Mouse (Mus musculus) frontal cortex, postnatal 14 days (tissue): ENCODE data around the gene Dyrk4.

Experiments used
- DNase-seq, 2 experiments: peaks; one replicate each; pipeline ENCODE4 v3.0.0; 2022; ENCODE audit warnings: low spot score in 2 of 2

Gene Dyrk4

DNA sequence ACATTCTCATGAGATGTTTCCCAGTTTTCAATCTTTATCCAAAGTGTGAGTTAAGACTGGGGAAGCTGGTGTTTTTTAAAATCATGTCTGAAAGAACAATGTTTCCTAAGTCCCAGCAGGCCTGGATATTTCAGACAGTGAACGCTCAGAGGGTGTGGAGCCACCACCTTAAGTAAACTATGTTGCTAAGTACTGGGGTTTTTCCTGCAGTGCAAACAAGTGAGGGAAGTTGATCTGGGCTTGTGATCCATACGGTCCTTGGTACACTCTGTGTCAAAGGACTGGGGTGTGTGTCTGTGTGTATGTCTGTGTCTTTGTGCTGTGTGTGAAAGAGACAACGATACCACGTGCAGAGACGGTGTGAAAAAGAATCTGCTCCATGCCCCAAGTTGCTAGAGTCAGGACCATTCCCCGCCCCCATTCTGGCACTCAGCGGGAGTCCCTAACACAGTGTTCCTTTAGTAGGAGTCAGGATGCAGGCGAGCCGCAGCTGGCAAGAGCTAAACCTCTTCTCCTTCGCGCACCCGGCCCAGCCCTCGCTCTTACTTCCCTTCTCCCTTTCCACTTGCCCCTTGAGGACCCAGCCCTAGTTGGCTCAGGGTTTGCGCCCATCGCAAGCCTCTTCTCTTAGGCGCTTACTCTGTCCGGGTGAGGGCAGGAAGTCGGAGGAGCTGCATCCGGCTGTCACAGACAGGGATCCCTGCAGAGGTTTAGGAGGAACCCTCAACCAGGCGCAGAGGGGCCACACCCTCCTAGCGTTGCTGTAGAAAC, at the start of gene Dyrk4:
Gene Dyrk4, minus strand, starts transcription at position 729 of the 771 bp plus-strand sequence.
- DNase-seq: peak; percentile 14 to 17

DNA sequence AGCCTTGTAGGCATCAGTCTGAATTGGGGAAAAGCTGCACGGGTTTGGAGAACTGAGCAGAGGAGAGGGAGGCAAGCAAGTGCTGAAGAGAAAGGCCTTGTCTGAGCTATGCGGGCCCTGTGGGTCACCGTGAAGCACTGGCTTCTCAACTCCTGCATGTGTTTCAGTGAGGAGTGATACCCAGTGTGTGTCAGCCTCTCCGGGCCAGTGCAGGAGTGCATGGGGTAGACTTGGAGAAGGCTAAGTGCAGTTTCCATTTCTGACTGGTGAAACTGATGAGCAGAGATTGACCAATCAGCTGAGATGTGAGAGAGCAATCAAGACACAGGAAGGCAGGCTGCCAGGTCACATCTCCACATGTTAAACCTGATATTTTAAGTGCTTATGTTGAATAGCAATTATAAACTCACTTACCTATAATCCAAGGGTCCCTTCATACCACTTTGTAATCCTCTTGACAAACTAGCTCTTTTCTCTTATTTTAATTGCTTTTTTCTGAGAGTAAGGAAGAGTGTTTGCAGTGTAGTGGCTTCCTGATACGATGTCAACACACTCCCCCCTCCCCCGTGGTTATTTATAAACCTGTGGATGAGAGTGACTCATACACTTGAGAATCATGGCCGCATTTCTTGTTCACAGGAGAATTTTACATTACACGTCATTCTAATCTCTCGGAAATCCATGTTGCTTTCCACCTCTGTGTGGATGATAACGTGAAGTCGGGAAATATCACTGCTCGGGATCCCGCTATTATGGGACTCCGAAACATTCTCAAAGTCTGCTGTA, 44.8 kb upstream of the Dyrk4 start:
- DNase-seq: no peak

DNA sequence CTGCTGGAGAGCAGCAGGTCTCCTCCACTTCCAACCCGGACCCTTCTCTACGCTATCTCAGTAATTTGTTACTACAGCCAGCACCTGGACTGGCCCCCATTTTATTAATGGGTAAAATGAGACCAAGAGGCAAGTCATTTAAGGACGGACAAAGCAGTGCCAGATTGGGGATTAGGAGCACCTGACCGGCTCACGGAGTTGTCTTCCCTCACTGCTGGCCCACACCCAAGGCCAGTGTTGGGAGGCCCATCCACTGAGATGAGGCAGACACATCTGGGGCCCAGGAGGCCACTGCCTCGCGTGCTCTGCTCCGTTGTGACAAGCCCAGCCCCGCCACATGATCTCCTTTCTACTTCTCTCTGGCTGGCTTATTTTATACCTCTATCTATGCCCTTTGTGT, 41.8 kb upstream of the Dyrk4 start:
- no peak for DNase-seq

DNA sequence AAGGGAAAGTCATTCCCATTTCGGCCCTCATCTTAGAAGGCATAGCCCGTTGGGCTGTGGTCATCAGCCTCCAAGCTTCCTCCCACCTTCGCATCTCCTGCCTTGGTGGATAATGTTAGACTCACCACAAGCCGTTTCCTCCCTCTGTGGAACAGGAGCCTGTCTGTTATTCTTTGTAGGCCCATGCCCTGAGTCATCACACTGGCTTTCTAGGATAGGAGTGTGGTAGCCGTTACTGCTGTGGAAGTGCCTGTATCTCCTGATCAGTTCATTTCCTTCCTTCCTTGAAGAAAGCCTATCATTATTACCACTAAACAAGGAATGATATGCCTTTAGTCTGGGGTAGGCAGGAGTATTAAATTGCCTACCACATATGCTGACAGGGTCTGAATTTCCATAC, 41.1 kb upstream of the Dyrk4 start:
- DNase-seq: no peak

DNA sequence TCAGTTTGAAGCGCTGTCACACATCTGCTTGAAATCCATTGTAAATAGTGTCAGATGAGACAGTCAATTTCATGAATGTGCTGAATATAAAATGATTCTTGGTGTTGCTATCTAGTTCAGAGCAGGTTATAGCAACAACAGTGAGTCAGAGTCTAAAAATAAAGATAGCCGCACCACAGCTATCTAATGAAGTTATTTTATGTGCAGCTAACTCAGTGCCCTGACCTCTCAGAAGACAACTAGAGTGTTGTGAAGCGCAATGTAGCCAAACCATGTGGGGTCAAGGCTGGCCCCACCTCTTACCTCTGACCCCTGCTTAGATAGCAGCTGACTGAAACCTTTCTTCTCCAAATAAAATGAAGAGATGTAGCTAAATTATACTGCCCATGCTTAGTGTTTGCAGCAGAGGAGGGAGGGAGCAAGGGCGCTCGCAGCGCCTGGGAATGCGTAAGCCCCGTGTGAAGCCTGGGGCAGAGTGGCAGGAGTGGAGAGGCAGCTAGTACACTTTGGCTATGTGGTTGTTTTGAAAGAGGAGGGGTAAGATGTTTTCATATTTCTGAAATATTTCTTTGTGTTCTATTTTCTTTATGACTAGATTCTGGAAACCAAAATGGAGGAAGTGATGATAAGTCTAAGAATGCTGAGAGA, 39.9 kb upstream of the Dyrk4 start:
- DNase-seq: no peak

DNA sequence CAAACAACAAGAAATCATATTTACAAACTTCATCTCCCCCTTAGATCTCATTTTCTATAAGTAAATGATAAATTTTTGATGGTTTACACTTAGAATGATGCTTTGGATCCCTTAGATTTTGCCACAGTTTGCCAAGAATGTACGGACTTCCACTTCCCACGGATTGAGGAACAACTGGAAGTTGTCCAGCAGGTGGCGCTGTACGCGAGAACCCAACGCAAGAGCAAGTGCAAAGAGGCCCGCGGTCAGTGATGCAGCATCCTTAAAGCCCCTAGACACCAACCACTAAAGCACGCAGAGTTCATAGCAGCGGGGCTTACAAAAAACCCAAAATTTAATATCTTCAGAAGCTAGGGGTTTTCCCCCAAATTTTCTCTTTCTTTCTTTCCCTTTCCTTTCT, 34.1 kb upstream of the Dyrk4 start:
- DNase-seq: peak; percentile 33 to 77

DNA sequence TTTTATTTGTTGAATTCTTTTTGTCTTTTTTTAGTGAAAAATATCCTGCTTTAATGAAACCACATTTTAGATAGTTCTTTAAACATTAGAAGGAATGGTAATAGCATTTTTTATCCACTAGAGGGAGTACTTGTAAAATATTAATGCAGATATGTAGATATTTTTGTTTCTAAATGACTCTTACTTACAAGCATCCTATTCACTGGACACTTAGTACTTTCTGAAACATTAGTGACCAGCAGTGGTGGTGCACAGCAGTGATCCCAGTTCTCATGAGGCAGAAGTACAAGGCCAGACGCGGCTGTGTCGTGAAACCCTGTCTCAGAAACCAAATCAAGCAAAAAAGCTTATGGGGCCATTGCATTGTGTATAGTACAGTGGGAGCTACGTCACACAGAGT, 26.7 kb upstream of the Dyrk4 start:
- DNase-seq: no peak

DNA sequence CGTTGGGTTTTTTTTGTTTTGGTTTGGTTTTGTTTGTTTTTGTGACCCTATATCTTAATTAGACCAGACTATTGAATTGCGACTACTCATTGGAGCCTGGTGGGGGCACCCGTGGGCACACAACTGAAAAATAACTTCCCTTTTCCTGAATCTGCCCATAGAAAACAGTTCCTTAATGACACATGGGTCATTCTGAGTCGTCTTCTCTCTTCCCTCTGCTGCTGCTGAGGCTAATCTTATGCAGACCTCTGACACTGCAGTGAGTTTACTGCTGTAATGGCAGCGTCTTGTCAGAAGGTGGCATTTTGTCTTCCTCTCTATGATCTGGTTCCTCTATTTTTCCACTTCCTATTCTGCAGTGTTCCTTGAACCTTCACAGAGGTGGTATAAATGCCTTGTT, 18.8 kb upstream of the Dyrk4 start:
- no peak for DNase-seq

DNA sequence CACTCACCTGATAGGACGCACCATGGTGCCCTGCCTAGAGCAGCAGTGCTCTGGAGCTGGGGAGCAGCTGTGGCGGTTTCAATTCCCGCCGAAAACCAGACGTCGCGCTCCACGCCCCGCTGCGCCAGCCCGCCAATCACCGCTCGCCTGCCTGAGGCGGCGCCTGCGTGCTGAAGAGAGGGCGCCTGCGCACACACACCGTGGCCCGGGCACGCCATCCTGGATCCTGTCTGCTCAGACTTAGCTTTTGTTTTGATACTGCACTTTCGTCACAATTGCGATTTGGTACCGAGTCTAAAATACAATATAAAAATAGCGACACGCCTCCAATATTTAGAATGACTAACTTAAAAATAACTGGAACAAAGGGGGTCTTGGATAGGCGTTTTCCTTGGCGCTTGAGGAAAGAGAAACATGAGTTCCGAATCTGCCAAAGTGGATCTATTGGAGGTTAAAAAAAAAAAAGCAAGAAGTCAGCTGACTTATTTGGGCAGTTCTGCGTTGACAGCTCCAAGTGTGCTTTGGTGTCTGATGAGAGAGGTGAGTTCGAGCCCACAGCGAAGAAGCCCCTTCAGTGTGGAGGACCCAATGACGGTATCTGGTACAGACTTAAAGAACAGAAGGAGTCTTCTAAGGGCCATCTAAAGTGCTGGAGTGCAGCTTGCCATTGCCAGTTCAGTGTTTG, 18.0 kb upstream of the Dyrk4 start, which contains the start of the genes Rad51ap1 and D6Wsu163e:
Gene Rad51ap1, minus strand, starts transcription at position 101 of the 685 bp plus-strand sequence.
Gene D6Wsu163e, plus strand, starts transcription at position 476 of the 685 bp plus-strand sequence.
- DNase-seq: peak; percentile 91 to 95

DNA sequence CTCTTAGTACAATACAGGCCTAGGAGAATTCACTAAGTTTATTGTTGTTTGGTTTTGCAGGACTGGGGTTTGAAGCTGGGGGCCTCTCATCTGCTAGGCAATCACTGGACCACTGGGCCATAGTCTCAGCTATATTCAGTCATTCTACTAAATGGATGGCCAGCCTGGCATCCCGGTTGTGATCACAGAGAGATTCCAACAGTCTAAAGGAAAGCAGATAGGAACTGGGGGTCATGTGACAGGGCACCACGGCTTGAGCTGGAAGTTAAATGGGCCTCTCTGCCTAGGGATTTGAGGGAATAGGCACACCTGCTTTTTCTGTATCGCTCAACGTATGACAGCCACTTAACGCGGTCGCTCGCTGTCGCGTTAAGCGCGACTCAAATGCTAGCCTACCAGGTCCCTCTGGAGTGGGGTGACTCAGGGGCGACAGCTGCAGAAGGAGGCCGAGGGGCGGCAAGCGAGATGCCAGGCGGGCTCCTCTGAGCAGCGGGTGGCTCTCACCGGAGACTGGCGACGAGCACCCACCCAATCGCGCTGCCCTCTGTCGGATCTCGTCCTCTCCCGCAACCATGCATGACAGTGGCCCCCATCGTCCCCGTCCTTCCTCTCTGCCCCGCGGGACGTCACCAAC, 17.3 kb upstream of the Dyrk4 start:
- no peak for DNase-seq

DNA sequence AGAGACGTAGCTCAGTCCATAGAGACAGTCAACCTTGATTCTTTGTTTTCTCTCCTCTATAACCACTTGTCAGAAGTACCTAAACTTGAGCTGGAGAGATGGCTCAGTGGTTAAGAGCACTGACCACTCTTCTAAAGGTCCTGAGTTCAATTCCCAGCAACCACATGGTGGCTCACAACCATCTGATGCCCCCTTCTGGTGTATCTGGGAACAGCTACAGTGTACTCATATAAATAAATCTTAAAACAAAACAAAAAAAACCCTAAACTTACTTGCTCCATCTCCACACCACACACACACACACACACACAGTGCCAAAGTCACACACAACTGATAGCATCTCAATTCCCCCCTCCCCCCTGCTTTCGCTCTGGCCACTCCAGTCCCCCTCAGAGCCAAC, 16.4 kb upstream of the Dyrk4 start:
- no peak for DNase-seq

DNA sequence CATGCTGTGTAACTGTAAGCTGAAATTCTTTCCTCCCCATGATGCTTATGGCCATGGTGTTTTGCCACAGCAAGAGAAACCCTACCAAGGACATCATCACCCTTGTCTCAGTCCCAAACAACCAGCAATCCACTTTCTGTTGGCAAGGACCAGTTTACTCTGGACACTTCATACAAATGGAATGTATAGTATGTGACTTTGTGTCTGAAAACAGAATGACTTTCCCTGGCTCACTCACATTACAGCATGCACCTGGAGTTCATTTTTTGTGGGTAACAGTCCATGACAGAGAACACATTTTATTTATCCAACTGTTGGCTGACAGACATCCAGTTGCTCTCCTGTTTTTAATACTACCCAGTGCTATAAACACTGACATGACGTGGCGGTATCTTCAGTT, 11.3 kb upstream of the Dyrk4 start:
- DNase-seq: no peak

DNA sequence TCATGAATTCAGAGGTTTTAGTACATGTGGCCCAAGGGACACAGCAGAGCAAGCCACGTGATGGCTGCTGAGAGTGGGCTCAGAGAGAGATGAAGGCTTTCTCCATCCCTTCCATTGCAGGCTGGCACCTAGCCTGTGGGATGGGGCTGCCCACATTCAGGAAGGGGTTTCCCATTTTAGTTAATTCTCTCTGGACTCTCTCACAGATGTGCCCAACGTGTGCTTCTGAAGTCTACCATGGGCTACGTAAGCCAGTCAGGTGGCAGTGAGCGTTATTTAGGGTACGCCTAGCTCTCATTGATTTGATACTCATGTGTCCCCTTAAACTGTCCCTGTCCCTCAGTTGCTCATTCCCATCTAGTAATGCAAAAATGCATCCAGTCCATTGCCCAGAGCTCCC, 6.7 kb downstream of the Dyrk4 start:
- no peak for DNase-seq

DNA sequence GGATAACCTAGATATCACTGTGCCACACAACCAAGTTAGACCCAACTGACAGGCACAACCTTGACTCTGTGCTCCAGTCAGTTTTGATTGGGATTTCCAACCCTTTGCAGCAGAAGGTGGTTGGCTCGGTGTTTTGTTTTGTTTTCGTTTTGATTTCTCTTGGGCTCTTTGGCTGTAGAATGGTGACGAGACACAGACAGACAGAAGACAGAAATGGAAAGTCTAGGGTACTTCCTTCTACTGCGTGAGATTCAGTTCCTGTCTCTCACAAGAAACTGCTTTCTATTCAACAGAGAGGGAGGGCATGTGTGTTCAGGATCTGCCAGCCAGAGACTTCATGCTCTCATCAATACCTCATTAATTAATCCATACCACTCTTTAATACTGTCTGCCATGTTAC, 10.9 kb downstream of the Dyrk4 start:
- DNase-seq: no peak

DNA sequence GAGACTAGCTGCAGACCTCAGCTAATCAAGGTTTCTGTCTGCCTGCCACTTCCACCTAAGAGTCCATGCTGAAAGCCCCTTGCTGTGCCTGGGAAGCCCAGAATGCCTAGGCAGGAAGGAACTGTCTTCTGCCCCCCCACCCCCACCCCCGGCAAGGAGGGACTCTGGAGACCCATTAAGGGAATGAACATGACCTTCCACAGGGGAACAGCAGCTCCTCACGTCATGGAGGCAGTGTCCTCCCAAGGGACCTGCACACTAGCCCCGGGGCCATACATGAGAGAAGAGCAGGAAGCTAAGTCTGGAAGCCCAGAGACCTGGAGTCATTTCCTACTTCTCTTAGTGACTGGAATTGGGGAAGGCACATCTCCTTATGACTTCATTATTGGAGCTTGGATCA, 13.8 kb downstream of the Dyrk4 start:
- DNase-seq: no peak

DNA sequence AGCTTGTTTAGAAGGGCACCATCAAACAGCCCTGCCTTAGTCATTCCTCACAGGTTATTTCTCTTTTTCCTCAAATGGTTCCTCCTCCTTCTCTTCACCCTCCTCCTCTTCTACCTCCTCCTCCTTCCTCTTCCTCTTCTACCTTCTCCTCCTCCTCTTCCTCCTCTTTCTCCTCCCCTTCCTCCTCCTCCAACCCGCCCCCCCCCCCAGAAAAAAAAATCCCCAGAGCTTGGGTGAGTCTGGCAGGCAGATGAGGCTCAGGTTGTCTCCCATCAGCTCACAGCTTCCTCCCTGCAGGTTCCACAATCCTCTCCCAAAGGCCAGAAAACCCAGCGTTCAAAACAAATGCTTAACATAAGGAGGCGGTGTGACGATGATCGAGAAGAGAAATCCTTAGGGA, 14.3 kb downstream of the Dyrk4 start:
- no peak for DNase-seq

DNA sequence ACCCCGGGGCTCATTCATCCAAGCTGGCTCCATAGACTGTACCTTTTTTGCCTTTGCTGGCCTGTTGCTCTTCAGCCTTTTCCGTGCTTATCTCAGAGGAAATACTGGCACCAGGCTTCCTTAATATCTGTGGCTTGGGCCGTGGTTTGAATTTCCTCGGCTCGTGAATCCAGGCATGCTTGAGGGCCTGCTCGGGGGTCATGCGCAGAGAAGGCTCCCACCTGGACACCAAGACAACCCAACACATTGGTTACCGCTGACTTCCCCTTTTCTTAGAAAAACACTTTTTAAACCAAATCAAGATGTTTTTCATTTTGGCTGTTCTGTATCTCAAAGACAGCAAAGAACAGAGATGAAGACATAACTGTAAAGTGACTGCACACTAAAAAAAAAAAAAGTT, 44.5 kb downstream of the Dyrk4 start:
- no peak for DNase-seq

DNA sequence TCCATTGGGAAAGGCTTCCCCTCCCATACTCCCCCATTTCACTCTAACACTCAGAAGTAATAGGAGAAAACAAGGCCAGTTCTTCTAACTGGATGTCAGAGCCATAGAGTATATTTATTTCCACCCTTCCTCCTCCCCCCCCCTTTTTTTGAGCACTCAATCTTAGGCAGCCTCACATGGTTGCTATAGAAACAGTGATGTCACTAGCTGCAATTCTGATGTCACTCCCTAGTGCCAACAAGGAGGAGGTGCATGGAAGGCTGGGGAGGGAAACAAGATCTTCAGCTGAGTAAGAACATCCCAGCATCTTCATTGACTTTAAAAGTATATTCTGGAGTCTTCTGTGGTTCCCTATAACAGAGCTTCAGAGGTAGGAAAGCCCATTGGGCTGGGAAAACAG, 68.8 kb downstream of the Dyrk4 start, which contains the start of gene Akap3:
Gene Akap3, plus strand, starts transcription at position 218 of the 400 bp plus-strand sequence.
- no peak for DNase-seq

DNA sequence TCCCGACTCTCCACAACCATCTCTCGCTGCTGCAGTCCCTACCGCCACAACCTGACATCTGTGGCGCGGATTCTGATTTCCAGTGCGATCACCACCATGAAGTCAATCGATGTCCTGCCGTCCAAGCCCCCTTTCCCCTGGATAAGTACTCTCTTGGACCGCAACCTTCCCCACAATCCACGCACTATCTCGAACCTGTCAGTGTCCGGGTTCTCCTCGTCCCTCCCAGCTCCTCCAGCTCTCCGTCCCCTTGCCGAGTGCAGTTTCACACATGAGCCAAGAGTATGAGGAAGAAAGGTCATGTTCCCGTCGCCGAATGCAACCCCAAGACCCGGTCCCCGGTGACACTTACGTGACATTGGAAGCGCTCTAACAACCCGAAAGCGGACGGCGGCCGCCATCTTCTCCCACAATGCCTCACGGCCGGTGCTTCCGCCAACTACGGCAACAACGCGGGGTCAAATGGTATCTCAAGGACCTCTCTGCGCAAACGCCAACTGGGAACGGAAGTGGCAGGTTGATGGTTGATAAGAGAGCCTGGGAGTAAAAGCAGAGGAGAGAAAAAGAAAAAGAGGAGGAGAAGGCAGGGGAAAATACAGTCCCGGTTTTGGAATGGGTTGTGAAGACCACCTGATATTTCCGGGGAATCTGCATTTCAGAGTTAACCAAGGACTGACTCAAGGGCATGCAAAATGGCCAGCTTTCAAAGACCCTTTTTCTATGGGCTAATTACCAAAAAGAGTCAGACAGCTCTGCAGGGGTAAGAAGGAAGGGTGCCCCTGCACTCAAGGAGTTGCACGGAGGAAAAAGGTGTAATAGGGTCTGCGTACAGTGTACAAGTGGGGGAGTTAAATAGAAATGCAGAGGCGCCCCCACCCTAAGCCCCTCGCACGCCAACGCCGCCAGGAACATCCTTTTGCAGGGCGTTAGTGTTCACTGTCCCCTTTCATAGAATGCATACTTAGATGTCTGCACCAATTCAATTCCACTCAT, 72.6 kb downstream of the Dyrk4 start, which contains the start of gene Ndufa9:
Gene Ndufa9, minus strand, starts transcription at position 425 of the 993 bp plus-strand sequence.
- DNase-seq: peak; percentile 91 to 94

DNA sequence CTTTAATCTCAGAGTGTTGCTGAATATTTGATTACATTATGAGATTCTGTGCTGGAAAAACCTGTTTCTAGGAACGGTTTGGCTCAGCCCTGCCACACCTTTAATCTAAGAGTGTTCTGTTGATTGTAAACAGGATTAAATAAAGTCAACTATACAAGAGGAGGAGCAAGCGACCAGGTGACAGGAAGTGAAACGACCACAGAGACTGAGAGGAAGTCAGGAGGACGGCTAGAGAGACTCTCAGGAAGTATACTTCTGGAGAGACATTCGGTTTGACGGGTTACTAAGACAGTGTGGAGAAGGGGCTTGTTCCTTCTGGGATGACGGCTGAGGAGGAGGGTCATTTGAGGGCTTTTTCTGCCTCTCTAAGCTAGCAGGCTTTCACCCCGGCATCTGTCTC, 85.0 kb downstream of the Dyrk4 start:
- DNase-seq: no peak
